Mouse (Mus musculus) hindbrain, embryonic 11.5 days (tissue): ENCODE measurements around the gene Mreg. TPM values are rescaled to one million over a fixed set of nuclear protein-coding genes. Genes with fewer than 3 reads are reported as not detected.

ENCODE experiments used
- ATAC-seq: fragments of 200-750 bp; cut with Nextera tagmentation; 2 replicates; pipeline ENCODE4 v1.8.0; 2017; ENCODE audit warnings: mild to moderate bottlenecking, moderate TSS enrichment, moderate library complexity; ENCODE audit not compliant: low FRiP score
- DNase-seq: peaks from one replicate; pipeline ENCODE4 v3.0.0-alpha.2; 2015; ENCODE audit warnings: low spot score
- H3K27ac ChIP-seq: fragments of 300-500 bp; sonication (generic); 2 replicates; pipeline ENCODE4 v1.5.1; 2014; ENCODE audit warnings: mild to moderate bottlenecking, low read depth, low read length
- H3K27me3 ChIP-seq: fragments of 300-500 bp; sonication (generic); 2 replicates; pipeline ENCODE4 v1.6.1; 2014; ENCODE audit warnings: mild to moderate bottlenecking, low read length, moderate library complexity, mixed read lengths; ENCODE audit not compliant: control insufficient read depth, insufficient read depth
- H3K36me3 ChIP-seq: fragments of 300-500 bp; sonication (generic); 2 replicates; pipeline ENCODE4 v1.6.1; 2014; ENCODE audit warnings: mild to moderate bottlenecking, low read length, moderate library complexity, mixed read lengths; ENCODE audit not compliant: control insufficient read depth, insufficient read depth
- H3K4me1 ChIP-seq: fragments of 300-500 bp; sonication (generic); replicated peaks from 2 replicates; pipeline ENCODE4 v1.6.1; 2014; ENCODE audit warnings: low read length, mixed read lengths; ENCODE audit not compliant: control insufficient read depth, insufficient read depth
- H3K4me2 ChIP-seq: fragments of 300-500 bp; sonication (generic); replicated peaks from 2 replicates; pipeline ENCODE4 v1.6.1; 2014; ENCODE audit warnings: mild to moderate bottlenecking, low read depth, low read length
- H3K4me3 ChIP-seq: fragments of 300-500 bp; sonication (generic); 2 replicates; pipeline ENCODE4 v1.5.1; 2014; ENCODE audit warnings: low read depth, low read length
- H3K9ac ChIP-seq: fragments of 300-500 bp; sonication (generic); 2 replicates; pipeline ENCODE4 v1.6.1; 2014; ENCODE audit warnings: low read depth, low read length
- H3K9me3 ChIP-seq: fragments of 300-500 bp; sonication (generic); 2 replicates; pipeline ENCODE4 v1.6.1; 2016; ENCODE audit warnings: low read length; ENCODE audit not compliant: control insufficient read depth
- WGBS: fragments of 180-500 bp; shearing (Covaris S2); extraction: QIAGEN DNeasy Blood & Tissue Kit; methylation state at CpG from one replicate; pipeline ENCODE4 v1.1.7; 2014; 5-methylcytosine and 5-hydroxymethylcytosine counted together
- polyA plus RNA-seq: library from polyadenylated mRNA; unstranded; fragments of >200 nt; fragmentation: Nextera tagmentation; extraction: Ambion mirVana; gene quantifications from 2 replicates; pipeline ENCODE4 v1.2.1, GENCODE M21; 2014

Gene Mreg
- polyA plus RNA-seq, 1 experiment from 2014 or later: 15.6 TPM

DNA sequence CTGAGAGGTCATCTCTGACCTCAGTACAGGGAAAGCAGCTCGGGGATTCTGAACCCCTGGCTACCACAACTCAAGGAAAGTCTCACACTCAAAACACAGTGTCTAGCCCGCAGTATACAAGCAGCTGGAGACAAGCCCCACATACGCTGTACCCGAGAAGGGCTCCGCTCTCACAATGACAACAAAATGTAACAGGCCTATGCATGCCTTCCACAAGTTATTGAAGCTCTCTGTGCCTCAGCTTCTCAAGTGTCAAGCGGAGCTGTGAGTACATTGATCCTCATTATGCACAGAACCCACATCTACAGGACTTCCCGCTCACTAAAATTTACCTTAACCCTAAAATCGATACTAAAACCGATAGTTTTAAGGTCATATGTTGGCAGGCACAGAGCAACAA, 8.9 kb downstream of the Mreg start:
- Histone ChIP-seq H3K9ac (no peak overlapping the region), H3K9me3 (no peaks in the 10 kb centered on the region), H3K4me3 (no peak overlapping the region), H3K4me2 (no peak overlapping the region), H3K4me1 (no peaks in the 10 kb centered on the region; the same call in 1 of the 2 replicates), H3K27me3 (no peaks in the 10 kb centered on the region), H3K27ac (no peak overlapping the region), H3K36me3 (no peaks in the 10 kb centered on the region)
- 85% methylated on average over 9 of the region's 9 CpGs for WGBS
- no peak for ATAC-seq
- DNase-seq: no peak

GRCm38 (mm10) chr1:72202705-72203104, 9.4 kb downstream of the Mreg start:
- WGBS: 94% methylated on average over 7 of the region's 7 CpGs
- H3K36me3 ChIP-seq: no peaks in the 10 kb centered on the region

DNA sequence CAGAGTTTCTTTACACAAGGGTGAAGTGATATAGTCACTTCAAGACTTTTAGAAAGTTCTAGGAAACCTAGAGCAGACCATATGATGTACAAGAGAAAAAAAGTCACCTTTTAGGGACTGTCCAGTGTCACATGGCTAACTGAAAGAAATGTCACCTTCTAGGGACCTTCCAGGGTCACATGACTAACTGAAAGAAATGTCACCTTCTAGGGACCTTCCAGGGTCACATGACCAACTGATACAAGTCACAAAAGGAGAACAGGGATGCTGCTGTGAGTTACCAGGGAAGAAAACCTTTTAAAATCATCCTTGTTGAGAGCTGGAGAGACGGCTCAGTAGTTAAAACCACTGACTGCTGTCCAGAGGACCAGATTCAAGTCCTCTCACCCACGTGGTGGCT, 10.0 kb downstream of the Mreg start:
- H3K9ac ChIP-seq: no peak overlapping the region
- H3K4me1 ChIP-seq: peaks cover 3% of the 10 kb centered on the region; the same call in 1 of the 2 replicates
- ATAC-seq (no peak), DNase-seq (no peak)
- H3K4me3 ChIP-seq: no peak overlapping the region
- H3K27me3 ChIP-seq: no peaks in the 10 kb centered on the region
- H3K4me2 ChIP-seq: no peak overlapping the region
- no peak overlapping the region for H3K27ac ChIP-seq
- no peaks in the 10 kb centered on the region for H3K36me3 ChIP-seq
- no peaks in the 10 kb centered on the region for H3K9me3 ChIP-seq
- WGBS: 64% methylated on average over 2 of the region's 2 CpGs

More at GRCm38 (mm10) chr1:72202705-72203104, 9.4 kb downstream of the Mreg start:
- Histone ChIP-seq H3K9me3 (no peaks in the 10 kb centered on the region), H3K27ac (no peak overlapping the region), H3K27me3 (no peaks in the 10 kb centered on the region), H3K4me3 (no peak overlapping the region), H3K4me2 (no peak overlapping the region), H3K9ac (no peak overlapping the region), H3K4me1 (peaks cover 3% of the 10 kb centered on the region; the same call in 1 of the 2 replicates)
- ATAC-seq (no peak), DNase-seq (no peak)

DNA sequence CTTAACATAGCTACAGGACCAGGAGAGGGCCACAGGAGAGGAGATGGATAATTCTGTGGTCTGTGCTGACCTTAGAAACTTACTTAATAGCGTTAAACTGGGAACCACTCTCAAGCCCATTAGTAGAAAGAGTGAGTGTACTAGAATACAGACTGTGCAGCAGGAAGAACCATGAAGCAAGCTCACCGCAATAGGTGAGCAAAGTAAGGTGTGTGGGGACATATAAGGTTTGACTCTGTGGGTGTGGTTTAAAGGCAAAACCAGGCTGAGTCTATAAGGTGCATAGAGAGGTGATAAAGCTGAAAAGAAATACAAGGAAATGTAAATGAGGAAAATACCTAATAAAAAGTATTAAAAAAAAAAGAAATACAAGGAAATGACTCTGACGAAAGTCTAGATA, 11.0 kb downstream of the Mreg start:
- no peak for DNase-seq
- Histone ChIP-seq H3K9ac (no peak overlapping the region), H3K27me3 (no peaks in the 10 kb centered on the region), H3K36me3 (no peaks in the 10 kb centered on the region), H3K4me2 (no peak overlapping the region), H3K4me1 (peaks cover 3% of the 10 kb centered on the region; the same call in 1 of the 2 replicates), H3K27ac (no peak overlapping the region), H3K4me3 (no peak overlapping the region), H3K9me3 (no peaks in the 10 kb centered on the region)
- ATAC-seq: no peak
- 92% methylated on average over 3 of the region's 3 CpGs for WGBS

- H3K4me3 ChIP-seq: no peak overlapping the region
- DNase-seq (no peak), ATAC-seq (peak; percentile 33; the same call in 1 of the 2 replicates)
- H3K36me3 ChIP-seq: no peaks in the 10 kb centered on the region
- H3K27me3 ChIP-seq: no peaks in the 10 kb centered on the region
- H3K27ac ChIP-seq: peak overlapping the region; percentile 67; the same call in 1 of the 2 replicates
- WGBS: 60% methylated on average over 10 of the region's 10 CpGs
- no peaks in the 10 kb centered on the region for H3K9me3 ChIP-seq
- H3K4me1 ChIP-seq: peaks cover 3% of the 10 kb centered on the region; the same call in 1 of the 2 replicates
- H3K9ac ChIP-seq: no peak overlapping the region
- no peak overlapping the region for H3K4me2 ChIP-seq
These were observed 13.8 kb downstream of the Mreg start for GRCm38 (mm10) chr1:72198142-72198806.

- Histone ChIP-seq H3K9me3 (no peaks in the 10 kb centered on the region), H3K4me3 (no peak overlapping the region), H3K4me2 (no peak overlapping the region), H3K27ac (no peak overlapping the region), H3K27me3 (no peaks in the 10 kb centered on the region), H3K9ac (no peak overlapping the region), H3K4me1 (peaks cover 3% of the 10 kb centered on the region; the same call in 1 of the 2 replicates), H3K36me3 (no peaks in the 10 kb centered on the region)
- 73% methylated on average over 10 of the region's 10 CpGs for WGBS
- peak; percentile 37; the same call in 1 of the 2 replicates for ATAC-seq
- DNase-seq: no peak
These were observed 15.3 kb downstream of the Mreg start for GRCm38 (mm10) chr1:72196626-72197359.

- H3K9me3 ChIP-seq: no peaks in the 10 kb centered on the region
- DNase-seq: no peak
- H3K4me1 ChIP-seq: peaks cover 3% of the 10 kb centered on the region; the same call in 1 of the 2 replicates
- no peaks in the 10 kb centered on the region for H3K27me3 ChIP-seq
- no peak overlapping the region for H3K4me2 ChIP-seq
- no peak overlapping the region for H3K27ac ChIP-seq
- H3K4me3 ChIP-seq: no peak overlapping the region
- H3K36me3 ChIP-seq: no peaks in the 10 kb centered on the region
- no peak overlapping the region for H3K9ac ChIP-seq
- WGBS: 89% methylated on average over 5 of the region's 5 CpGs
- ATAC-seq: no peak
These were observed 16.0 kb downstream of the Mreg start for GRCm38 (mm10) chr1:72196123-72196522.

DNA sequence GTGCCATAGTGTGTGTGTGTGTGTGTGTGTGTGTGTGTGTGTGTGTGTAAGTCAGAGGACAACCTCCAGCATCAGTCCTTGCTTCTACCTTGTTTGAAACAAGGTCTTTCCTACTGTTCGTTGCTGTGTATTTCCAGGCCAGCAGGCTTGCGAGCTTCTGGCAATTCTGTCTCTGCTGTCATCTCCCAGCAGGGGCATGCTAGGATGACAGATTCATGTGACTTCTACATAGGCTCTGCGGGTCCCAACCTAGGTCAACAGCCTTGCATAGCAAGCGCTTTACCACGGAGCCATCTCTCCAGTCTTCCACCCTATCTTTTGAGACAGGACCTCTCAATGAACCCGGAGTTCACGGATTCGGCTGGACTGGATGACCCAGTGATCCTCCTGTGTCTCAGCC, 20.7 kb downstream of the Mreg start:
- H3K9ac ChIP-seq: no peak overlapping the region
- ATAC-seq (no peak), DNase-seq (no peak)
- no peak overlapping the region for H3K4me3 ChIP-seq
- no peaks in the 10 kb centered on the region for H3K9me3 ChIP-seq
- H3K4me1 ChIP-seq: no peaks in the 10 kb centered on the region
- H3K36me3 ChIP-seq: no peaks in the 10 kb centered on the region
- 90% methylated on average over 8 of the region's 8 CpGs for WGBS
- H3K4me2 ChIP-seq: no peak overlapping the region
- H3K27me3 ChIP-seq: no peaks in the 10 kb centered on the region
- no peak overlapping the region for H3K27ac ChIP-seq
